Mouse (Mus musculus): ENCODE measurements around the gene Slc16a13. TPM values are rescaled to one million over a fixed set of nuclear protein-coding genes. Genes with fewer than 3 reads are reported as not detected.

Gene Slc16a13
- polyA plus RNA-seq, 1 experiment from 2014 or later = 15.9 TPM

- no peak overlapping the region for H3K4me2 ChIP-seq (ENCODE audit: low read depth, low read length)
- H3K9me3 ChIP-seq (ENCODE audit: control insufficient read depth, low read length) = no peaks in the 10 kb centered on the region
- H3K27ac ChIP-seq (ENCODE audit: low read length) = no peak overlapping the region
- no peaks in the 10 kb centered on the region for H3K4me1 ChIP-seq (ENCODE audit: control insufficient read depth, insufficient read depth, low read length)
- no peak overlapping the region for H3K4me3 ChIP-seq (ENCODE audit: low read length)
- ATAC-seq = no peak
- 84% methylated on average over 28 of the region's 28 CpGs for WGBS
- no peaks in the 10 kb centered on the region for H3K27me3 ChIP-seq (replicated peaks; ENCODE audit: control insufficient read depth, insufficient read depth, low read length)
- H3K36me3 ChIP-seq (ENCODE audit: control insufficient read depth, insufficient read depth, low read length) = no peaks in the 10 kb centered on the region
- H3K9ac ChIP-seq (ENCODE audit: low read depth, low read length) = no peak overlapping the region
Measured at GRCm38 (mm10) chr11:70189319-70190134, 31.3 kb downstream of the Slc16a13 start.

- no peak overlapping the region for H3K4me2 ChIP-seq (ENCODE audit: low read depth, low read length)
- no peaks in the 10 kb centered on the region for H3K4me1 ChIP-seq (ENCODE audit: control insufficient read depth, insufficient read depth, low read length)
- no peak overlapping the region for H3K4me3 ChIP-seq (ENCODE audit: low read length)
- ATAC-seq = no peak
- no peaks in the 10 kb centered on the region for H3K27me3 ChIP-seq (replicated peaks; ENCODE audit: control insufficient read depth, insufficient read depth, low read length)
- no peaks in the 10 kb centered on the region for H3K9me3 ChIP-seq (ENCODE audit: control insufficient read depth, low read length)
- no peaks in the 10 kb centered on the region for H3K36me3 ChIP-seq (ENCODE audit: control insufficient read depth, insufficient read depth, low read length)
- 58% methylated on average over 7 of the region's 7 CpGs for WGBS
- no peak overlapping the region for H3K9ac ChIP-seq (ENCODE audit: low read depth, low read length)
- H3K27ac ChIP-seq (ENCODE audit: low read length) = no peak overlapping the region
Measured at GRCm38 (mm10) chr11:70185120-70185519, 35.7 kb downstream of the Slc16a13 start.

- H3K27ac ChIP-seq (ENCODE audit: low read length) = no peak overlapping the region
- H3K9ac ChIP-seq (ENCODE audit: low read depth, low read length) = no peak overlapping the region
- H3K4me2 ChIP-seq (ENCODE audit: low read depth, low read length) = no peak overlapping the region
- H3K4me3 ChIP-seq (ENCODE audit: low read length) = no peak overlapping the region
- no peaks in the 10 kb centered on the region for H3K9me3 ChIP-seq (ENCODE audit: control insufficient read depth, low read length)
- WGBS = 93% methylated on average over 4 of the region's 4 CpGs
- H3K27me3 ChIP-seq (replicated peaks; ENCODE audit: control insufficient read depth, insufficient read depth, low read length) = no peaks in the 10 kb centered on the region
- H3K4me1 ChIP-seq (ENCODE audit: control insufficient read depth, insufficient read depth, low read length) = no peaks in the 10 kb centered on the region
- no peak for ATAC-seq
- no peaks in the 10 kb centered on the region for H3K36me3 ChIP-seq (ENCODE audit: control insufficient read depth, insufficient read depth, low read length)
Measured at GRCm38 (mm10) chr11:70180496-70180895, 40.4 kb downstream of the Slc16a13 start.

- WGBS = 38% methylated on average over 14 of the region's 14 CpGs
- no peak for ATAC-seq
- no peaks in the 10 kb centered on the region for H3K27me3 ChIP-seq (replicated peaks; ENCODE audit: control insufficient read depth, insufficient read depth, low read length)
Measured at GRCm38 (mm10) chr11:70179401-70179800, 41.5 kb downstream of the Slc16a13 start.

GRCm38 (mm10) chr11:70178756-70179155 lies 42.1 kb downstream of the Slc16a13 start:
- H3K4me3 ChIP-seq (ENCODE audit: low read length) = no peak overlapping the region
- H3K4me2 ChIP-seq (ENCODE audit: low read depth, low read length) = no peak overlapping the region
- 78% methylated on average over 11 of the region's 11 CpGs for WGBS
- no peaks in the 10 kb centered on the region for H3K9me3 ChIP-seq (ENCODE audit: control insufficient read depth, low read length)
- H3K27me3 ChIP-seq (replicated peaks; ENCODE audit: control insufficient read depth, insufficient read depth, low read length) = no peaks in the 10 kb centered on the region
- H3K4me1 ChIP-seq (ENCODE audit: control insufficient read depth, insufficient read depth, low read length) = no peaks in the 10 kb centered on the region
- no peaks in the 10 kb centered on the region for H3K36me3 ChIP-seq (ENCODE audit: control insufficient read depth, insufficient read depth, low read length)
- no peak overlapping the region for H3K27ac ChIP-seq (ENCODE audit: low read length)
- H3K9ac ChIP-seq (ENCODE audit: low read depth, low read length) = no peak overlapping the region
- ATAC-seq = no peak

More at GRCm38 (mm10) chr11:70179401-70179800, 41.5 kb downstream of the Slc16a13 start:
- H3K36me3 ChIP-seq (ENCODE audit: control insufficient read depth, insufficient read depth, low read length) = no peaks in the 10 kb centered on the region
- H3K4me3 ChIP-seq (ENCODE audit: low read length) = no peak overlapping the region
- no peak overlapping the region for H3K27ac ChIP-seq (ENCODE audit: low read length)
- H3K9ac ChIP-seq (ENCODE audit: low read depth, low read length) = no peak overlapping the region
- H3K4me1 ChIP-seq (ENCODE audit: control insufficient read depth, insufficient read depth, low read length) = no peaks in the 10 kb centered on the region
- no peaks in the 10 kb centered on the region for H3K9me3 ChIP-seq (ENCODE audit: control insufficient read depth, low read length)
- no peak overlapping the region for H3K4me2 ChIP-seq (ENCODE audit: low read depth, low read length)

- no peaks in the 10 kb centered on the region for H3K4me1 ChIP-seq (ENCODE audit: control insufficient read depth, insufficient read depth, low read length)
- H3K9me3 ChIP-seq (ENCODE audit: control insufficient read depth, low read length) = no peaks in the 10 kb centered on the region
- H3K4me2 ChIP-seq (ENCODE audit: low read depth, low read length) = no peak overlapping the region
- no peak overlapping the region for H3K9ac ChIP-seq (ENCODE audit: low read depth, low read length)
- H3K36me3 ChIP-seq (ENCODE audit: control insufficient read depth, insufficient read depth, low read length) = no peaks in the 10 kb centered on the region
- ATAC-seq = no peak
- no peak overlapping the region for H3K4me3 ChIP-seq (ENCODE audit: low read length)
- WGBS = 85% methylated on average over 11 of the region's 11 CpGs
- H3K27me3 ChIP-seq (replicated peaks; ENCODE audit: control insufficient read depth, insufficient read depth, low read length) = no peaks in the 10 kb centered on the region
- no peak overlapping the region for H3K27ac ChIP-seq (ENCODE audit: low read length)
Measured at GRCm38 (mm10) chr11:70178311-70178710, 42.6 kb downstream of the Slc16a13 start.

- no peak overlapping the region for H3K27ac ChIP-seq (ENCODE audit: low read length)
- H3K36me3 ChIP-seq (ENCODE audit: control insufficient read depth, insufficient read depth, low read length) = no peaks in the 10 kb centered on the region
- ATAC-seq = no peak
- no peak overlapping the region for H3K9ac ChIP-seq (ENCODE audit: low read depth, low read length)
- H3K4me1 ChIP-seq (ENCODE audit: control insufficient read depth, insufficient read depth, low read length) = no peaks in the 10 kb centered on the region
- H3K4me3 ChIP-seq (ENCODE audit: low read length) = no peak overlapping the region
- 73% methylated on average over 8 of the region's 8 CpGs for WGBS
- no peaks in the 10 kb centered on the region for H3K27me3 ChIP-seq (replicated peaks; ENCODE audit: control insufficient read depth, insufficient read depth, low read length)
- H3K9me3 ChIP-seq (ENCODE audit: control insufficient read depth, low read length) = no peaks in the 10 kb centered on the region
- H3K4me2 ChIP-seq (ENCODE audit: low read depth, low read length) = no peak overlapping the region
Measured at GRCm38 (mm10) chr11:70177647-70178046, 43.2 kb downstream of the Slc16a13 start.

GRCm38 (mm10) chr11:70174491-70174890 lies 46.4 kb downstream of the Slc16a13 start:
- ATAC-seq = no peak
- Histone ChIP-seq H3K27me3 (replicated peaks; ENCODE audit: control insufficient read depth, insufficient read depth, low read length) (no peaks in the 10 kb centered on the region), H3K27ac (ENCODE audit: low read length) (no peak overlapping the region), H3K9ac (ENCODE audit: low read depth, low read length) (no peak overlapping the region), H3K4me3 (ENCODE audit: low read length) (no peak overlapping the region), H3K4me1 (ENCODE audit: control insufficient read depth, insufficient read depth, low read length) (no peaks in the 10 kb centered on the region), H3K4me2 (ENCODE audit: low read depth, low read length) (no peak overlapping the region), H3K36me3 (ENCODE audit: control insufficient read depth, insufficient read depth, low read length) (no peaks in the 10 kb centered on the region), H3K9me3 (ENCODE audit: control insufficient read depth, low read length) (no peaks in the 10 kb centered on the region)
- WGBS = 81% methylated on average over 4 of the region's 4 CpGs

- Histone ChIP-seq H3K4me1 (ENCODE audit: control insufficient read depth, insufficient read depth, low read length) (no peaks in the 10 kb centered on the region), H3K36me3 (ENCODE audit: control insufficient read depth, insufficient read depth, low read length) (no peaks in the 10 kb centered on the region), H3K9ac (ENCODE audit: low read depth, low read length) (no peak overlapping the region), H3K27ac (ENCODE audit: low read length) (no peak overlapping the region), H3K9me3 (ENCODE audit: control insufficient read depth, low read length) (no peaks in the 10 kb centered on the region), H3K4me3 (ENCODE audit: low read length) (no peak overlapping the region), H3K4me2 (ENCODE audit: low read depth, low read length) (no peak overlapping the region), H3K27me3 (replicated peaks; ENCODE audit: control insufficient read depth, insufficient read depth, low read length) (no peaks in the 10 kb centered on the region)
- no peak for ATAC-seq
- 56% methylated on average over 5 of the region's 5 CpGs for WGBS
Measured at GRCm38 (mm10) chr11:70172298-70172697, 48.6 kb downstream of the Slc16a13 start.

GRCm38 (mm10) chr11:70171847-70172246 lies 49.0 kb downstream of the Slc16a13 start:
- H3K9ac ChIP-seq (ENCODE audit: low read depth, low read length) = no peak overlapping the region
- H3K4me1 ChIP-seq (ENCODE audit: control insufficient read depth, insufficient read depth, low read length) = no peaks in the 10 kb centered on the region
- no peak overlapping the region for H3K4me3 ChIP-seq (ENCODE audit: low read length)
- no peaks in the 10 kb centered on the region for H3K36me3 ChIP-seq (ENCODE audit: control insufficient read depth, insufficient read depth, low read length)
- no peaks in the 10 kb centered on the region for H3K9me3 ChIP-seq (ENCODE audit: control insufficient read depth, low read length)
- WGBS = 47% methylated on average over 3 of the region's 3 CpGs
- H3K27ac ChIP-seq (ENCODE audit: low read length) = no peak overlapping the region
- H3K4me2 ChIP-seq (ENCODE audit: low read depth, low read length) = no peak overlapping the region
- no peak for ATAC-seq
- H3K27me3 ChIP-seq (replicated peaks; ENCODE audit: control insufficient read depth, insufficient read depth, low read length) = no peaks in the 10 kb centered on the region
